Mouse (Mus musculus) kidney, adult 10 weeks (tissue): ENCODE measurements around the gene Frmd3. TPM values are rescaled to one million over a fixed set of nuclear protein-coding genes. Genes with fewer than 3 reads are reported as not detected.

ENCODE experiments used
- polyA plus RNA-seq: library from polyadenylated mRNA; stranded (reverse); fragments of 350-450 nt; fragmentation: Illumina TruSeq; extraction: RNeasy Lipid Tissue Mini Kit (QIAGEN cat#74804); gene quantifications from one replicate; pipeline ENCODE4 v1.2.3, GENCODE M21; 2014; ENCODE audit warnings: low read depth, low replicate concordance

Gene Frmd3
- polyA plus RNA-seq = 0.28 TPM

GRCm38 (mm10) chr4:74013211-74014047 is at the start of gene Frmd3:
Gene Frmd3, plus strand, starts transcription at chr4:74013442.

GRCm38 (mm10) chr4:74242176-74242575 is 228.9 kb downstream of the Frmd3 start, which contains the start of gene Kdm4c:
Gene Kdm4c, plus strand, starts transcription at chr4:74242497.

Other genes with a start within 250 kb of the Frmd3 start
- 3.6 TPM for gene Rasef, start 222.4 kb upstream of the Frmd3 start, polyA plus RNA-seq
- gene Gm11758, start 137.2 kb upstream of the Frmd3 start, polyA plus RNA-seq = not detected
- not detected for gene Gm11757, start 122.3 kb upstream of the Frmd3 start, polyA plus RNA-seq
- not detected for gene Gm13871, start 107.5 kb upstream of the Frmd3 start, polyA plus RNA-seq
- gene Gm11756, start 92.7 kb upstream of the Frmd3 start, polyA plus RNA-seq = not detected
- not detected for gene 2310002L09Rik, start 62.6 kb upstream of the Frmd3 start, polyA plus RNA-seq
- 28.3 TPM for gene Kdm4c, start 229.1 kb downstream of the Frmd3 start, polyA plus RNA-seq